Mouse (Mus musculus): ENCODE measurements at regions not wholly inside any gene's neighbourhood (a gene's known extent, or its start where the extent isn't known, plus 50 kb on each side); places are given as distances from the start of the nearest gene placed in this dataset.
A peak's percentile ranks its signal among the peaks of the same experiment; 100 is the strongest.

GRCm38 (mm10) chr3:151216764-151217502 lies 220.8 kb upstream of the Adgrl4 start:
- no peak for ATAC-seq (replicated peaks; ENCODE audit: extremely low read depth, insufficient read depth, low FRiP score)
- 75% methylated on average over 3 of the region's 3 CpGs for whole genome bisulfite sequencing
- no peak overlapping the region for H3K4me2 ChIP-seq (ENCODE audit: low read depth, low read length)

DNA sequence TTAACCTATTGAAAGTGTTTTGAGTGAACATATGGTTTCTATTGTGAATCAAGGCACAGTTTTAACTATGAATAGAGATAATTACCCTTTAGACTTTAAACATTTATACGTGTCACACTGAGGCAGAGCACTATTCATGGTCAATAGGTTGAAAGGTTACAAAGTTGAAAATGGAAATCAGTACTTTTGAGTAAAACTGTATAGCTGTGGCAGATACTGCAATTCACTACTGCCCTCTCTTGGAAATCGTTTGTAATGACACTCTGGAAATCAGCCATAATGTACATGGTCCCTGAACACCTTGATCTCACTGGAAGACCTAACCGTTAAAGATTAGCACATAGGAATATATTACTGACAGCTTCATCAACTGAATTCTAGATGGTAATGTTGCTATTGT lies 215.3 kb upstream of the Adgrl4 start:
- no peak for ATAC-seq (replicated peaks; ENCODE audit: extremely low read depth, insufficient read depth, low FRiP score)
- WGBS, result 17% methylated on average over 3 of the region's 3 CpGs
- no peaks in the 10 kb centered on the region for H3K4me1 ChIP-seq (ENCODE audit: control insufficient read depth, insufficient read depth, low read length)
- no peak overlapping the region for H3K4me2 ChIP-seq (ENCODE audit: low read depth, low read length)
- no peak overlapping the region for H3K4me3 ChIP-seq (ENCODE audit: low read length)
- no peaks in the 10 kb centered on the region for H3K27me3 ChIP-seq (ENCODE audit: control insufficient read depth, insufficient read depth, low read length)
- H3K36me3 ChIP-seq (ENCODE audit: control insufficient read depth, insufficient read depth), result no peaks in the 10 kb centered on the region
- H3K9me3 ChIP-seq (replicated peaks; ENCODE audit: control insufficient read depth, low read length), result no peaks in the 10 kb centered on the region
- no peak overlapping the region for H3K9ac ChIP-seq (ENCODE audit: low read length)
- no peak overlapping the region for H3K27ac ChIP-seq (ENCODE audit: low read length)

More at GRCm38 (mm10) chr3:151216764-151217502, 220.8 kb upstream of the Adgrl4 start:
- Histone ChIP-seq H3K27ac (ENCODE audit: low read length) (no peak overlapping the region), H3K4me1 (ENCODE audit: control insufficient read depth, insufficient read depth, low read length) (no peaks in the 10 kb centered on the region), H3K36me3 (ENCODE audit: control insufficient read depth, insufficient read depth) (no peaks in the 10 kb centered on the region), H3K9ac (ENCODE audit: low read length) (no peak overlapping the region), H3K27me3 (ENCODE audit: control insufficient read depth, insufficient read depth, low read length) (no peaks in the 10 kb centered on the region), H3K4me3 (ENCODE audit: low read length) (no peak overlapping the region), H3K9me3 (replicated peaks; ENCODE audit: control insufficient read depth, low read length) (no peaks in the 10 kb centered on the region)

DNA sequence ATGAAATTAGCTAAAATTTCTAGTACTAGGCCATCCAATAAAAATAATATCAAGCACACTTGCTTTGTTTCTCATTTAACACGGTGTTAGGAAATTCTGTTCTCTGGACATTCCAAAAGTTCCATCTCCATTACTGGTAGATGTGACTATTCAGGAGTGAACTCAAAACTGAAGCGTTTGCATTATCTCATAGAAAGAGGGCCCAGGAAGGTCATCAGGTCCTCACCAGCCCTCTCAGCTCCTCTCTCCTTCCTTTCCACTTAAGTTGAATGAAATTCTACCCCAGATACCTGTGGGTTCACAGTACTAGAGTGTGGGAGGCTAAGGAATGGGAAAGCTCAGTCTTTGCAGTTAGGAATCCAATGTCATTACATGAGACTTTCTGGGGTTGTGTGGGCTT lies 185.2 kb upstream of the Adgrl4 start:
- 53% methylated on average over 2 of the region's 2 CpGs for WGBS
- ATAC-seq (replicated peaks; ENCODE audit: extremely low read depth, insufficient read depth, low FRiP score), result no peak
- Histone ChIP-seq H3K4me1 (ENCODE audit: control insufficient read depth, insufficient read depth, low read length) (no peaks in the 10 kb centered on the region), H3K27me3 (ENCODE audit: control insufficient read depth, insufficient read depth, low read length) (no peaks in the 10 kb centered on the region), H3K36me3 (ENCODE audit: control insufficient read depth, insufficient read depth) (no peaks in the 10 kb centered on the region), H3K4me2 (ENCODE audit: low read depth, low read length) (no peak overlapping the region), H3K9me3 (replicated peaks; ENCODE audit: control insufficient read depth, low read length) (no peaks in the 10 kb centered on the region), H3K9ac (ENCODE audit: low read length) (no peak overlapping the region), H3K4me3 (ENCODE audit: low read length) (no peak overlapping the region), H3K27ac (ENCODE audit: low read length) (no peak overlapping the region)

- Histone ChIP-seq H3K27ac (ENCODE audit: low read length) (no peak overlapping the region), H3K9me3 (replicated peaks; ENCODE audit: control insufficient read depth, low read length) (no peaks in the 10 kb centered on the region), H3K4me2 (ENCODE audit: low read depth, low read length) (no peak overlapping the region), H3K4me1 (ENCODE audit: control insufficient read depth, insufficient read depth, low read length) (no peaks in the 10 kb centered on the region), H3K27me3 (ENCODE audit: control insufficient read depth, insufficient read depth, low read length) (no peaks in the 10 kb centered on the region), H3K4me3 (ENCODE audit: low read length) (no peak overlapping the region), H3K9ac (ENCODE audit: low read length) (no peak overlapping the region), H3K36me3 (ENCODE audit: control insufficient read depth, insufficient read depth) (no peaks in the 10 kb centered on the region)
- 62% methylated on average over 3 of the region's 3 CpGs for WGBS
- no peak for ATAC-seq (replicated peaks; ENCODE audit: extremely low read depth, insufficient read depth, low FRiP score)
These were observed 174.9 kb upstream of the Adgrl4 start for GRCm38 (mm10) chr3:151262821-151263220.

DNA sequence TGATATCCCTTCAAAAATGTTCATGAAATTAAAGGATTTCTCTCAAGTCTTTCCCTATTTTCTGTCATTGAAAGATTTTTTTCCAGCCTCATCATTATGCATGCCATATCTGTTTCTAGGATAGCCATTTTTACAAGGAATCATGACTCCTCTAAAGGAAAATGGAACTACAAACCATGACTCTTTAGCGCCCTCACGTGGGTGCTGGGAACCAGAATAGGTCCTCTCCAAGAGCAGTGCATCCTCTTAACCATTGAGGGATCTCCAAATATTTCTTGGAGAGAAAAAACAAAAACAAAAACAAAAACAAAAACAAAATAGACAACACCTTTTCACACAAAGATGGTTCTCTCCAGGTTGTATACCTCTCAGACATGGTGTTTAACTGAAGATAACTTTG lies 172.0 kb upstream of the Adgrl4 start:
- H3K9me3 ChIP-seq (replicated peaks; ENCODE audit: control insufficient read depth, low read length), result no peaks in the 10 kb centered on the region
- 23% methylated on average over 2 of the region's 2 CpGs for WGBS
- no peaks in the 10 kb centered on the region for H3K36me3 ChIP-seq (ENCODE audit: control insufficient read depth, insufficient read depth)
- ATAC-seq (replicated peaks; ENCODE audit: extremely low read depth, insufficient read depth, low FRiP score), result no peak
- no peaks in the 10 kb centered on the region for H3K4me1 ChIP-seq (ENCODE audit: control insufficient read depth, insufficient read depth, low read length)
- H3K4me3 ChIP-seq (ENCODE audit: low read length), result no peak overlapping the region
- no peaks in the 10 kb centered on the region for H3K27me3 ChIP-seq (ENCODE audit: control insufficient read depth, insufficient read depth, low read length)
- H3K4me2 ChIP-seq (ENCODE audit: low read depth, low read length), result no peak overlapping the region
- no peak overlapping the region for H3K9ac ChIP-seq (ENCODE audit: low read length)
- H3K27ac ChIP-seq (ENCODE audit: low read length), result no peak overlapping the region

GRCm38 (mm10) chr3:151269514-151269913 lies 168.2 kb upstream of the Adgrl4 start:
- Histone ChIP-seq H3K4me1 (ENCODE audit: control insufficient read depth, insufficient read depth, low read length) (no peaks in the 10 kb centered on the region), H3K36me3 (ENCODE audit: control insufficient read depth, insufficient read depth) (no peaks in the 10 kb centered on the region), H3K4me2 (ENCODE audit: low read depth, low read length) (no peak overlapping the region), H3K27me3 (ENCODE audit: control insufficient read depth, insufficient read depth, low read length) (no peaks in the 10 kb centered on the region), H3K27ac (ENCODE audit: low read length) (no peak overlapping the region), H3K9ac (ENCODE audit: low read length) (no peak overlapping the region), H3K9me3 (replicated peaks; ENCODE audit: control insufficient read depth, low read length) (no peaks in the 10 kb centered on the region), H3K4me3 (ENCODE audit: low read length) (no peak overlapping the region)
- 60% methylated on average over 2 of the region's 2 CpGs for WGBS
- no peak for ATAC-seq (replicated peaks; ENCODE audit: extremely low read depth, insufficient read depth, low FRiP score)

DNA sequence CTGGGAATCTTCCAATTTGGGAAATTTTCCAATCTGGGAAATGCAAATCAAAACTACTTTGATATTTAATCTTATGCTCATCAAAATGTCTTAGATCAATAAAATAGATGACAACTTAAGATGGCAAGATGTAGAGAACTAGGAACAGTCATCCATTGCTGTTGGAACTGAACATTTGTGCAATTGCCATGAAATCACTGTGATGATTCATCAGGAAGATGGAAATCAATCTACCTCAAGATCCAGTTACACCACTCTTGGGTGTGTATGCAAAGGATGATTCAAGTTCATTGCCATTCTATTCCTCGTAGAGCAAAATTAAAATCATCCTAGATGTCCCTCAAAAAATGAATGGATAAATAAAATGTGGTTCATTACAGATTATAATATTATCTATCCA lies 153.9 kb upstream of the Adgrl4 start:
- Histone ChIP-seq H3K36me3 (ENCODE audit: control insufficient read depth, insufficient read depth) (no peaks in the 10 kb centered on the region), H3K27me3 (ENCODE audit: control insufficient read depth, insufficient read depth, low read length) (no peaks in the 10 kb centered on the region), H3K9ac (ENCODE audit: low read length) (no peak overlapping the region), H3K4me2 (ENCODE audit: low read depth, low read length) (no peak overlapping the region), H3K9me3 (replicated peaks; ENCODE audit: control insufficient read depth, low read length) (no peaks in the 10 kb centered on the region), H3K4me3 (ENCODE audit: low read length) (no peak overlapping the region), H3K4me1 (ENCODE audit: control insufficient read depth, insufficient read depth, low read length) (no peaks in the 10 kb centered on the region), H3K27ac (ENCODE audit: low read length) (no peak overlapping the region)
- no peak for ATAC-seq (replicated peaks; ENCODE audit: extremely low read depth, insufficient read depth, low FRiP score)
- 78% methylated on average over 1 of the region's 1 CpGs for WGBS

DNA sequence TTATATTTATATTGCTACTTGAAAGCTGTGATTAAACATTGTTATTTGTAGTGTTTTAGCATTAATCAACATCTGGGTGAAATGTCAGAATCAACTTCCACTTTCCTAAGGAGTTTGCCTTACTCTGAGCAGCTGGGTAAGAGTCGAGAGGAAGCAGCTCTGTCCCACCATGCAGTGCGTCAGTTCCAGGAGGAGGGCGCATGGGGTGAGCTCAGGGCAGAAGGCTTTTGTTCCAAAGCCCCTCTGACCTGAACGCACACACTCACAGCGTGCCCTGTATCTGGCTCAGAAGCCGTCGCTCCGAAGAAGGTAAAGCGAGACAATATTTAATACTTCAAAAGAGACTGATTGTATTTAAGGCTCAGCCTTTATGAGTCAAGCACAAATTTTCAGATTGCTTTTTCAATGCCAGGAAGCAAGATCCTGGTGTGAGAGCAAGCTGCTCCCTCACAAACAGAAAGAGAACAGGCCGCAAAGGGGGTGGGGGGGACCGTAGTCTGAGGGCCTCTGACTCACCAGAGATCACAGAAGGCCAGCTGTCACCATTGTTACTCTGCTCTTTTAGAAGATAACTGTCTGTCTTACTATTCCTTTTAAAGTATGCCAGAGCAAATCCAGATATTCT lies 143.6 kb upstream of the Adgrl4 start:
- Histone ChIP-seq H3K9ac (ENCODE audit: low read length) (no peak overlapping the region), H3K4me3 (ENCODE audit: low read length) (no peak overlapping the region), H3K4me1 (ENCODE audit: control insufficient read depth, insufficient read depth, low read length) (no peaks in the 10 kb centered on the region), H3K36me3 (ENCODE audit: control insufficient read depth, insufficient read depth) (no peaks in the 10 kb centered on the region), H3K27me3 (ENCODE audit: control insufficient read depth, insufficient read depth, low read length) (no peaks in the 10 kb centered on the region), H3K27ac (ENCODE audit: low read length) (peak overlapping the region; percentile 29; the same call in 1 of the 2 replicates), H3K4me2 (ENCODE audit: low read depth, low read length) (peak overlapping the region; percentile 4), H3K9me3 (replicated peaks; ENCODE audit: control insufficient read depth, low read length) (no peaks in the 10 kb centered on the region)
- 36% methylated on average over 11 of the region's 11 CpGs for WGBS
- ATAC-seq (replicated peaks; ENCODE audit: extremely low read depth, insufficient read depth, low FRiP score), result peak; percentile 86

DNA sequence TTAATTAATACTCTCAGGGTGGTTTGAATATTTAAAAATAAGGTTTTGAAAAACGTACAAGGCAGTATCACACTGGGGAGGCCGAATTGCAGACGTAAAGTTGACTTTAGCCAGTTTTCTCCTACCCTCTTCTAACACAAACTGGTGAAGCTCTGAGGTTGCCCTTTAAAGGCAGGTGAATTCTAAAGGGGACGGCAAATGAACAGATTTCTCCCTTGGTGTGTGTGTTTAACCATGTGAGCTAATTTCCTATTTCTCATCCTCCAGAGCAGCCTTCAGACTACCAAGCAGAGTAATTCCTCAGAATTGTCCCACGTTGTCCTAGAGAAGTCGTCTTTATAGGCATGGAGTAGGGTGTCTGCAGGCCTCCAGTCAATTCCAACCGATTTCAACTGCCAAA lies 143.1 kb upstream of the Adgrl4 start:
- H3K27ac ChIP-seq (ENCODE audit: low read length), result no peak overlapping the region
- H3K4me2 ChIP-seq (ENCODE audit: low read depth, low read length), result peak overlapping the region; percentile 4
- H3K9ac ChIP-seq (ENCODE audit: low read length), result no peak overlapping the region
- H3K9me3 ChIP-seq (replicated peaks; ENCODE audit: control insufficient read depth, low read length), result no peaks in the 10 kb centered on the region
- no peak for ATAC-seq (replicated peaks; ENCODE audit: extremely low read depth, insufficient read depth, low FRiP score)
- H3K4me3 ChIP-seq (ENCODE audit: low read length), result no peak overlapping the region
- H3K4me1 ChIP-seq (ENCODE audit: control insufficient read depth, insufficient read depth, low read length), result no peaks in the 10 kb centered on the region
- no peaks in the 10 kb centered on the region for H3K27me3 ChIP-seq (ENCODE audit: control insufficient read depth, insufficient read depth, low read length)
- WGBS, result 69% methylated on average over 7 of the region's 7 CpGs
- no peaks in the 10 kb centered on the region for H3K36me3 ChIP-seq (ENCODE audit: control insufficient read depth, insufficient read depth)
